Mouse (Mus musculus) hindbrain, embryonic 12.5 days (tissue): Measurements from ENCODE around the gene Mvd. TPM values are rescaled to one million over a fixed set of nuclear protein-coding genes. Genes with fewer than 3 reads are reported as not detected.

Experiments
- ATAC-seq: fragments of 200-750 bp; cut with Nextera tagmentation; 2 replicates; pipeline ENCODE4 v1.8.0; 2017; ENCODE audit warnings: moderate TSS enrichment; ENCODE audit not compliant: low FRiP score
- H3K27ac ChIP-seq: fragments of 300-500 bp; sonication (generic); 2 replicates; pipeline ENCODE4 v1.5.1; 2016; ENCODE audit warnings: mild to moderate bottlenecking
- H3K27me3 ChIP-seq: fragments of 300-500 bp; sonication (generic); 2 replicates; pipeline ENCODE4 v1.6.1; 2016; ENCODE audit warnings: mild to moderate bottlenecking
- H3K36me3 ChIP-seq: fragments of 300-500 bp; sonication (generic); 2 replicates; pipeline ENCODE4 v1.6.1; 2016; ENCODE audit warnings: mild to moderate bottlenecking
- H3K4me1 ChIP-seq: fragments of 300-500 bp; sonication (generic); 2 replicates; pipeline ENCODE4 v1.6.1; 2016
- H3K4me2 ChIP-seq: fragments of 300-500 bp; sonication (generic); replicated peaks from 2 replicates; pipeline ENCODE4 v1.6.1; 2016; ENCODE audit warnings: mild to moderate bottlenecking
- H3K4me3 ChIP-seq: fragments of 300-500 bp; sonication (generic); 2 replicates; pipeline ENCODE4 v1.5.1; 2016; ENCODE audit warnings: mild to moderate bottlenecking
- H3K9ac ChIP-seq: fragments of 300-500 bp; sonication (generic); 2 replicates; pipeline ENCODE4 v1.6.1; 2016; ENCODE audit warnings: mild to moderate bottlenecking, moderate library complexity
- H3K9me3 ChIP-seq: fragments of 300-500 bp; sonication (generic); replicated peaks from 2 replicates; pipeline ENCODE4 v1.6.1; 2016; ENCODE audit warnings: mild to moderate bottlenecking
- WGBS: fragments of 180-500 bp; shearing (Covaris S2); methylation state at CpG from one replicate; pipeline ENCODE4 v1.1.7; 2016; 5-methylcytosine and 5-hydroxymethylcytosine counted together
- polyA plus RNA-seq: library from polyadenylated mRNA; unstranded; fragments of >200 nt; fragmentation: Nextera tagmentation; extraction: Ambion mirVana; gene quantifications from 2 replicates; pipeline ENCODE4 v1.2.1, GENCODE M21; 2016

The Mvd gene
- polyA plus RNA-seq, 1 experiment from 2014 or later = 48.4 TPM

DNA sequence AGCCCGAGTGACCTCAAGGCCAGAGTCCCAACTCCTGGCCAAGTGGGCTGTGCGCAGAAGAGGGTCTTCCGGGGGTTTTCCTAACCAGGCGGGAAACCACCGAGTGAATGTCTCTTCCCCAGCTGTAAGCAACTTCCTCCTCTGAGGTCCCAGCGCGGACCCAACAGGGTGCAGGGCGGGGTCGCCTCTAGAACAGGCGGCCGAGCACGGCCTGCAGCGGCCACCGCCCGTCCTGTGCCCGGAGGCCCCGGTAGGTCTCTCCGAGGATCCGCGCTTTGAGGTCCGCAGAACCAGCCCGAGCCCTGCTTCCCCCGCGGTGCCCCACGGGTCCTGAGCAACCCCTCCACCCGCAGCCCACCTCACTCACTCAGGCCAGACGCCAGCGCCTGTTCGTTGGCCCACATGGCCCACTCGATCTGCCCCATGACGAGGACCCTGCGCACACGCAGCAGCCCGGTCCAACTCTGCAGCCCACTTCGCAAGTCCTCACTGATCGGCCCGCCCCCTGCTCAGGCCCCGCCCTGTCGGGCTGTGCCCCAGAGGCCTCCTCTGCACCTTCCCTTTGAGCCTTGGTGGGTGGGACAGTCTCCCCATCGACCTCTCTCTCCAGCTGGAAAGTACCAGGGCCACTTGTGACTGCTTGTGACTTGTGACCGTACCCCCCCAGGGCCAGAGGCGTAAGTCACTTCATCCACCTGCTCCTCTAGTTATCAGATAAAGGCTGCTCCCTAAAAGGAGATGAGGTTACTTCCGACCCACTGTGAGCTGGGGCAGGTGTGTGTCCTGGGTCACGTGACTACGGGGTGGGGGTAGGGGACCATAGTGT lies 10.6 kb downstream of the Mvd start, which contains the start of gene Cyba:
TSS of gene Cyba (minus strand) at position 488 of the 826 bp plus-strand sequence.
- 0 out of 2 replicates have a peak, but pooled peaks cover 4% of the 10 kb centered on the region for H3K9me3 ChIP-seq
- H3K27me3 ChIP-seq = no peaks in the 10 kb centered on the region
- ATAC-seq = peak; percentile 69
- H3K27ac ChIP-seq = no peak within 1 kb of the TSS; the same call in 1 of the 2 replicates
- peak within 1 kb of the TSS; percentile 50 for H3K9ac ChIP-seq
- peak within 1 kb of the TSS; percentile 74 for H3K4me2 ChIP-seq
- H3K4me3 ChIP-seq = peak within 1 kb of the TSS; percentile 39
- H3K4me1 ChIP-seq = peaks cover 15% of the 10 kb centered on the region
- H3K36me3 ChIP-seq = peaks cover 40% of the 10 kb centered on the region
- 6% methylated on average over 42 of the region's 45 CpGs for WGBS

DNA sequence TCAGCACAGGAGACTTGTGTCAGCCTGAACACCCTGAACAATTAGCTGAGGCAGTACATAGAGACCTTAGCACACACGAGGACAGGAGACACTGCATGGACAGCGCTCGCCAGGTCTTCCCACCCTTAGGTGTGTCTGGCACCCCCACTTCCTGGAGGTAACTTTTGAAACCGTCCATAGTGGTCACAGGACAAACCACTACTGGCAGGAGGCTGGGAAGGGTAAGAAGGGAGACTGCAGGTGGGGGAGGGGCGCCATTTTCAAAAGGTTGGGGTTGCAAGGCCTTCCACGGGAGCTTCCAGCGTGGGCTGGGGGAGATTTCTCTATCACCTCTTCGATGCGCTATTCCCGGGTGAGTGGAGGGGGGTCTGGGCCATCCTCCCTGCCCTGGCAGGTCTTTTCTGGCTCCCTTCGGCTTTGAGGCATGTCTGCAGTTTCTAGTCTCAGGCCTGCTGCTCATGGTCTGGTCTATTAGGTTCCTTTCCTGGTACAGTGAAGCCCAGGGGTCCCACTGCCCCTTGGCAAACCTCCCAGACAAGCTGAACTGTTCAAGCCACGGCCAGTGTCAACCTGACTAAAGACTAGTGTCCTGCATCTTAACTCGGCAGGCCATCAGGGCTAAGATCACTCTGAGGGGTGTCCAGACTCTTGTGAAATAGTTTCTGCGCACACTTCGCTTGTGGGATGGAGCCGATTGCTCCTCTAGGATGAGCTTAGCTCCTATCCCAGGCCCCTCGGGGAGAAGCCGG lies 11.4 kb downstream of the Mvd start:
- Histone ChIP-seq H3K27me3 (no peaks in the 10 kb centered on the region), H3K9me3 (0 out of 2 replicates have a peak, but pooled peaks cover 4% of the 10 kb centered on the region), H3K9ac (peak overlapping the region; percentile 50), H3K4me2 (peak overlapping the region; percentile 74), H3K36me3 (peaks cover 32% of the 10 kb centered on the region), H3K4me3 (peak overlapping the region; percentile 39), H3K27ac (no peak overlapping the region; the same call in 1 of the 2 replicates), H3K4me1 (peaks cover 15% of the 10 kb centered on the region)
- 34% methylated on average over 18 of the region's 18 CpGs for WGBS
- no peak for ATAC-seq

DNA sequence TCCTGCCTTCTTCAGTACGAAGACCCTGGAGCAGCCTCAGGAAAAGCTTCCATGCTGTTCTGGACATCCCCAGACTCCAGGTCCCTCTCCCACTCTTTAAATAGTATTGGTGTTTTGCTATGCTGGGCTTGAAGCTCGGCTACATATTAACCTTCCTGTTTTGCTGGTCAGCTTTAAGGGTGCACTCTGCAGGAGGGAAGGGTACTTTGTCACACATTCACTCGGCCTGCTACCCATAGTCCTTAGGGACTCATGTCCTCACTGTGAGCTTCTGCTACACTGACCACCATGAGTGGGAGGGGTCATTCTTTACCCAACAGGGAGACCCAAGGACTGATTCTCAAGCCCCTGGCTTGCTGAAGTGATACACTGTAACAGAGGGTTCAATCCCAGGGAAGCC lies 12.6 kb downstream of the Mvd start:
- H3K4me1 ChIP-seq = peaks cover 15% of the 10 kb centered on the region
- peaks cover 19% of the 10 kb centered on the region for H3K36me3 ChIP-seq
- WGBS = 71% methylated on average over 3 of the region's 3 CpGs
- no peak overlapping the region for H3K27ac ChIP-seq
- H3K4me3 ChIP-seq = no peak overlapping the region
- 0 out of 2 replicates have a peak, but pooled peaks cover 4% of the 10 kb centered on the region for H3K9me3 ChIP-seq
- no peaks in the 10 kb centered on the region for H3K27me3 ChIP-seq
- ATAC-seq = no peak
- no peak overlapping the region for H3K9ac ChIP-seq
- no peak overlapping the region for H3K4me2 ChIP-seq

DNA sequence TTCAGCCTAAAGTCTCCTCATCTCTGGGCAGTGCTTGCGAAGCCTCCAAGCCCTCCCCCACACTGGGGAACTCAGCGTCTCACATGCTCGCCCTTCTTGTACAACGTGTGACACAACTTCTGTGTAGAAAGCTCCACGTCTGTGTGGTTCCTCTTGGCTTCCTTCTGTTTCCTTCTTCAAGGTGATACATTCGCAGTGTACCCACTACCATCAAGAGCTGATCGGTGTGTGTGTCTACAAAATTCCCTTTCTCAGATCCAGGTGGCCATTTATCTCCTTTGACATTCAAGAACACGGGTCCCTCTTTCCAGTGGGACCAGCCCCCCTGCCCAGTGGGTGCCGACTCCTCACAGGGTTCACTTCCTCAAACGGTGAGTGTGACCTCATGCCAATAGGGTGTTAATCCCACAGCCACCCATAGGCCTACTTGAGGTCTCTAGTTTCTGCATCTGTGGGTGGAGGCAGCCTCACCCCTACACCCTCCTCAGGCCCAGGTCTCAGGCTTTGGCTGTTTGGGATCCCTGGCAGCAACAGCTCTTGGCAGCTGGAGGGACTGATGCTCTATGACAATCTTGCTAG lies 13.1 kb downstream of the Mvd start:
- no peaks in the 10 kb centered on the region for H3K9me3 ChIP-seq
- ATAC-seq = no peak
- 82% methylated on average over 10 of the region's 10 CpGs for WGBS
- H3K27me3 ChIP-seq = no peaks in the 10 kb centered on the region
- H3K27ac ChIP-seq = no peak overlapping the region
- H3K4me3 ChIP-seq = no peak overlapping the region
- H3K36me3 ChIP-seq = peaks cover 15% of the 10 kb centered on the region
- no peak overlapping the region for H3K4me2 ChIP-seq
- peaks cover 15% of the 10 kb centered on the region for H3K4me1 ChIP-seq
- no peak overlapping the region for H3K9ac ChIP-seq

DNA sequence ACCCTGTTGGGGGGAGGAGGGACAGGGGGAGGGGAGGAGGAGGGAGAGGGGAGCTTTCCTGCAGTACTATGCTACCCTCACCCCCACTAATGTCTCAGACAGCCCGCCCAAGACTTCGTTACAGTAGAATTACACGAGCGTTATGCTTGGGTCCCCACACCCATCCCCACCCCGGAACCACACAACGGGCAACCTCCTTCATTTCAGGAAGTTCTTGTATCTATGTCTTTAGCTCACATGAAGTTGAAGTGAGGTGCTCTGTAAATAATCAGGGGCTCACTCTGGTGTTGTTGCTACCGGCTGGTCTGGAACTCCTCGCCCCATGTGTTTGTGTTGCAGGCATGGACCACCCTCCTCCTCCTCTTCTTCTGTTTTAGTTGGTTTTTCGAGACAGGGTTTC lies 15.1 kb downstream of the Mvd start:
- no peak overlapping the region for H3K9ac ChIP-seq
- H3K9me3 ChIP-seq = no peaks in the 10 kb centered on the region
- no peaks in the 10 kb centered on the region for H3K27me3 ChIP-seq
- H3K4me2 ChIP-seq = no peak overlapping the region
- no peaks in the 10 kb centered on the region for H3K36me3 ChIP-seq
- H3K4me3 ChIP-seq = no peak overlapping the region
- no peak for ATAC-seq
- no peak overlapping the region for H3K27ac ChIP-seq
- H3K4me1 ChIP-seq = peaks cover 15% of the 10 kb centered on the region
- 91% methylated on average over 9 of the region's 9 CpGs for WGBS

DNA sequence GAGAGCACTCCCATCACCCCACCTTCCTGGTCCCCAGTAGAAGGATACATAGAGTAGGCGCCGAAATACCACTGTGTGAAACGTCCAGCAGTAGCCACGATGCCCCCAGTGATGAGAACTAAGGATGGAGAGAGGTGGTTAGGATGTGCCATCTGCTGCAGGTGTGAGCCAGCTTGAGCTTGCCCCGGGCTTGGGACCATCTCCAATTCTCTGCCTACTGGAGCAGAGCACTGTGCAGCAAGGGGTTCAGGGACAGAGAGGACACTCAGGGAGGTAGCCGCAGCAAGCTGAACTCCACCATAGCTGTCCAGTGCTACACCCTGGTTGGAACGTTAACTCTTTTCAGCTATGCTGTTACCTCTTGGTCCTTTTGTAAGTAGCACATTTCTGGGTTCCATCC lies 15.6 kb downstream of the Mvd start:
- H3K4me3 ChIP-seq = no peak overlapping the region
- ATAC-seq = no peak
- H3K27ac ChIP-seq = no peak overlapping the region
- no peaks in the 10 kb centered on the region for H3K27me3 ChIP-seq
- no peak overlapping the region for H3K9ac ChIP-seq
- H3K4me1 ChIP-seq = peaks cover 11% of the 10 kb centered on the region
- H3K36me3 ChIP-seq = no peaks in the 10 kb centered on the region
- WGBS = 94% methylated on average over 7 of the region's 7 CpGs
- H3K9me3 ChIP-seq = no peaks in the 10 kb centered on the region
- no peak overlapping the region for H3K4me2 ChIP-seq

DNA sequence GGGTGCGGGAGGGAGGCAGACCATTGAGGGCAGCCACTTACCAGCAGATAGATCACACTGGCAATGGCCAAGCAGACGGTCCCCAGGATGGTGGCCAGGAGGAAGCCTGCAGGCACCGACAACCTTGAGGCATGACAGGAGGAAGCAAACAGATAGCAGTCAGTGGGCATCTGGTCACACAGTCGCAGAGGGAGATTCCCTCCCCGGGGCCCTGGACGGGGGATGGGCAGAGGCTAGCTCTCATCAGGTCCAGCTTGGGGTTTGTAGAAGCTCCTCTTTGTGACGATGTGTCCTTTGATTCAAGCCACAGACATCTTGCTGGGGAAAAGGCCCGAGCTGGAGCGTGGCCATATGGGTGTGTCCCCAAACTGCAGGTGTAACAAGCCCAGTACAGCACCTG lies 17.1 kb downstream of the Mvd start:
- WGBS = 75% methylated on average over 9 of the region's 9 CpGs
- ATAC-seq = no peak
- H3K36me3 ChIP-seq = no peaks in the 10 kb centered on the region
- H3K9me3 ChIP-seq = no peaks in the 10 kb centered on the region
- H3K27ac ChIP-seq = no peak overlapping the region
- no peaks in the 10 kb centered on the region for H3K27me3 ChIP-seq
- no peak overlapping the region for H3K9ac ChIP-seq
- no peak overlapping the region for H3K4me3 ChIP-seq
- H3K4me1 ChIP-seq = no peaks in the 10 kb centered on the region
- H3K4me2 ChIP-seq = no peak overlapping the region

DNA sequence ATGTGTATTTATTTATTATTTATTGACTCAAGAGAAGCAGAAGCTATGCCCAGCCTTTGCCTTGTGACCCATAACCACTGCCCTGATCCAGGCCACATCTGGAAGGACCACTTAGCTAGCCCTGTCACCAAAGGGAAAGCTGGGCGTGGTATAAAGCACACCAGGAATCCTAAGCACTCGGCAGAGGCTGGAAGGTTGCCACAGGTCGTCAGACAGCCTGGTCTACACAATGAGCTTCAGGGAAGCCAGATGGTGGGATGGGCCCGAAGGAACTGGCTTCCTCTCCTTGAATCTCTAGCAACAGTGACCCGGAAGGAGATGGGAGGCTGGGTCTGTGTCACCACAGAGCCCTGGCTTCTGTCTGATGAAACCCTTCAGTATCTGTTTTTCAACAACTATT lies 19.6 kb downstream of the Mvd start:
- Histone ChIP-seq H3K36me3 (peaks cover 9% of the 10 kb centered on the region), H3K4me2 (no peak overlapping the region), H3K27me3 (no peaks in the 10 kb centered on the region), H3K4me1 (no peaks in the 10 kb centered on the region), H3K9me3 (no peaks in the 10 kb centered on the region), H3K4me3 (no peak overlapping the region), H3K27ac (no peak overlapping the region), H3K9ac (no peak overlapping the region)
- ATAC-seq = no peak
- 60% methylated on average over 5 of the region's 5 CpGs for WGBS

DNA sequence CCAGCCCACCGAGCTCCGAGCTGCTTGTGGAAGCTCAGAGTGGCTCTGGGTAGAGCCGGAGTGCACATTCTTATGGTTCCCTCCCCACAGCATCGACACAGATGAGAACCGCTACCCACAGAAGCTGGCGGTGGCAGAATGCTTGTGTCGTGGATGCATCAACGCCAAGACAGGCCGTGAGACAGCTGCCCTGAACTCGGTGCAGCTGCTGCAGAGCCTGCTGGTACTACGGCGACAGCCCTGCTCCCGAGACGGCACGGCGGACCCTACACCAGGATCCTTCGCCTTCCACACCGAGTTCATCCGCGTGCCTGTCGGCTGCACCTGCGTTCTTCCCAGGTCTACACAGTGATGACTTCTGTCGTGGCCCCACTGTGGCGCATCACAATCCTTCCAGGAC lies 20.0 kb downstream of the Mvd start:
- H3K27me3 ChIP-seq = no peaks in the 10 kb centered on the region
- no peak overlapping the region for H3K4me3 ChIP-seq
- H3K4me1 ChIP-seq = no peaks in the 10 kb centered on the region
- no peak overlapping the region for H3K9ac ChIP-seq
- H3K36me3 ChIP-seq = peaks cover 14% of the 10 kb centered on the region
- H3K9me3 ChIP-seq = no peaks in the 10 kb centered on the region
- no peak for ATAC-seq
- 84% methylated on average over 24 of the region's 24 CpGs for WGBS
- no peak overlapping the region for H3K27ac ChIP-seq
- H3K4me2 ChIP-seq = no peak overlapping the region

DNA sequence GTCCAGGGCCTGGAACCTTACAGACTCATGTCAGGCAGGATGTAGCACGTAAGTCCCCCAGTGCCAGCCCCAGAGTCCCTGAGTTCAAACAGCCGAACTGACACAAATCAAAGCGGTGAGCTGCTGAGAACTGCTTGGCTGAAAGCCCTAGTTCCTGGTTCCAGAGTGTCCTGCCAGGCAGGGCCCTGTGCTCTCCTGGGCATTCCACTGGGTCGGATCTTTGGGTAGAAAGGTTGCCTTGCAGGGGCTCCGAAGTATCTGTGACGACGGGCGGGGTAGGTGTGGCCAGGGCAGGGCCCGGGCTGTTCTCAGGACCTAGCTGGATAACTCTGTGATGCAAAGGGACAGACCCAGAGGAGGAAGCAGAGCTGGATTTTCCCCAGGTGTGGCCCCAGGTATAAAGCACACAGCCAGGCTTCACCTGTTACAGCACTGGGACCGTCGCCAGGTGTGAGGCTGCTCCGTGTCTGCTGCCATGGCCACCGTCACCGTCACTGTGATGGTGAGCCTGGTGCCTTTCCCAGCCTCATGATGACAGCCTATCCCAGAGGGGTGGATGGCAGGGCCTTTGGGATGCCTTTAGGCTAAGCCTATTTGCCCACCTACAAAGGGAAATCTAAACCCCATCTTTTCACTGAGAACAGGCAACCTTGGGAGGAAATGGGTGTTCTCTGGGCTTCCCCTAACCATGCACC lies 21.7 kb downstream of the Mvd start, which contains the start of gene Il17c:
TSS of gene Il17c (plus strand) at position 645 of the 695 bp plus-strand sequence.
- 85% methylated on average over 14 of the region's 14 CpGs for WGBS
- no peaks in the 10 kb centered on the region for H3K4me1 ChIP-seq

DNA sequence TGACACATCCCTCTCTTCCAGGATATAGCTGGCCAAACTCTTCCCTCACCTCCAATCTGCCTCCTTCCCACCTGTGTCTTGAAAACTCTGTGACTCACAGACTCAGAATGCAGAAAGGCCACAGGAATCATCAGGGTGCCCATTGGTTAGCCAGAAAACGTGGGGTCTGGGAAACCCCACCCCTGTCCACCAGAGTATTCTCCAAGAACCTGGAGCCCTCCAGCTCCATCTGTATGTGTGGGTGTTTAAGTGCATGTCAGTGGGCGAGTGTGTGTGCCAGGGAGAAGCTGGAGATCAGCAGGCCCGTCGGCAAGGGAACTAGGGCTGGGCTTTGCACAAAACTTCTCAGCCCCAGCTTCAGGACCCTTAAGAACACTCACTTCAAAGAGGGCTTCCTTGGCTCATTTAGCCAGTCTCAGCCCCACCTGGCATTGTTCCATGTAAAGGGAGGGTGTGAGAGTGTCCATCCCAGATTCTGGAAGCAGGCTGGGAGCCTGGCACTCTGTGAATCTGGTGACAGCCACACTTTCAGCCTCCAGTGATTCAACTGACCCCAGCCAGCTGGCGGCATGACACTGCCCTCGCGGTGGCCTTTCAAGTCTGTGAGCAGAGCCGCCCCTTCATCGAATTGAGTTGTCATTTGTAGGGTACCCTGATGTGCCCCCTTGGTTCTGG lies 23.2 kb downstream of the Mvd start:
- H3K27ac ChIP-seq = no peak overlapping the region
- no peaks in the 10 kb centered on the region for H3K4me1 ChIP-seq
- H3K27me3 ChIP-seq = no peaks in the 10 kb centered on the region
- H3K4me2 ChIP-seq = no peak overlapping the region
- H3K4me3 ChIP-seq = no peak overlapping the region
- H3K9ac ChIP-seq = no peak overlapping the region
- peaks cover 44% of the 10 kb centered on the region for H3K36me3 ChIP-seq
- no peak for ATAC-seq
- 63% methylated on average over 9 of the region's 9 CpGs for WGBS
- H3K9me3 ChIP-seq = no peaks in the 10 kb centered on the region

More for the DNA sequence above, 21.7 kb downstream of the Mvd start, which contains the start of gene Il17c:
- Histone ChIP-seq H3K9me3 (no peaks in the 10 kb centered on the region), H3K36me3 (peaks cover 29% of the 10 kb centered on the region), H3K27me3 (no peaks in the 10 kb centered on the region), H3K27ac (no peak within 1 kb of the TSS), H3K9ac (no peak within 1 kb of the TSS), H3K4me3 (no peak within 1 kb of the TSS), H3K4me2 (no peak within 1 kb of the TSS)
- no peak for ATAC-seq
